Mouse (Mus musculus) neural tube, embryonic 11.5 days (tissue): ENCODE data around the gene Akap8l. TPM values are rescaled to one million over a fixed set of nuclear protein-coding genes. Genes with fewer than 3 reads are reported as not detected.

Source experiments
- ATAC-seq: fragments of 200-750 bp; cut with Nextera tagmentation; 2 replicates; pipeline ENCODE4 v1.8.0; 2017; ENCODE audit warnings: moderate number of reproducible peaks, mild to moderate bottlenecking, moderate TSS enrichment, moderate library complexity; ENCODE audit not compliant: insufficient read depth, low FRiP score, low TSS enrichment
- DNase-seq: peaks from one replicate; pipeline ENCODE4 v3.0.0-alpha.2; 2015; ENCODE audit warnings: low spot score
- H3K27ac ChIP-seq: fragments of 300-500 bp; sonication (generic); 2 replicates; pipeline ENCODE4 v1.5.1; 2014; ENCODE audit warnings: low read depth, mild to moderate bottlenecking, low read length
- H3K27me3 ChIP-seq: fragments of 300-500 bp; sonication (generic); 2 replicates; pipeline ENCODE4 v1.6.1; 2014; ENCODE audit warnings: mild to moderate bottlenecking, low read length, mixed read lengths; ENCODE audit not compliant: control insufficient read depth, insufficient read depth
- H3K36me3 ChIP-seq: fragments of 300-500 bp; sonication (generic); 2 replicates; pipeline ENCODE4 v1.6.1; 2014; ENCODE audit warnings: mild to moderate bottlenecking, low read length, moderate library complexity, mixed read lengths; ENCODE audit not compliant: control insufficient read depth, insufficient read depth
- H3K4me1 ChIP-seq: fragments of 300-500 bp; sonication (generic); 2 replicates; pipeline ENCODE4 v1.6.1; 2014; ENCODE audit warnings: low read length, mixed read lengths; ENCODE audit not compliant: control insufficient read depth, insufficient read depth
- H3K4me2 ChIP-seq: fragments of 300-500 bp; sonication (generic); 2 replicates; pipeline ENCODE4 v1.6.1; 2014; ENCODE audit warnings: low read depth, mild to moderate bottlenecking, moderate library complexity
- H3K4me3 ChIP-seq: fragments of 300-500 bp; sonication (generic); 2 replicates; pipeline ENCODE4 v1.5.1; 2014; ENCODE audit warnings: low read depth, low read length
- H3K9ac ChIP-seq: fragments of 300-500 bp; sonication (generic); 2 replicates; pipeline ENCODE4 v1.6.1; 2014; ENCODE audit warnings: mild to moderate bottlenecking, low read length
- H3K9me3 ChIP-seq: fragments of 300-500 bp; sonication (generic); 2 replicates; pipeline ENCODE4 v1.6.1; 2016; ENCODE audit warnings: low read length; ENCODE audit not compliant: control insufficient read depth
- WGBS: fragments of 180-500 bp; shearing (Covaris S2); extraction: QIAGEN DNeasy Blood & Tissue Kit; methylation state at CpG from one replicate; pipeline ENCODE4 v1.1.7; 2014; 5-methylcytosine and 5-hydroxymethylcytosine counted together
- polyA plus RNA-seq: library from polyadenylated mRNA; unstranded; fragments of >200 nt; fragmentation: Nextera tagmentation; extraction: Ambion mirVana; gene quantifications from 2 replicates; pipeline ENCODE4 v1.2.1, GENCODE M21; 2014

Gene Akap8l
- polyA plus RNA-seq, 1 experiment from 2014 or later = 73.2 TPM

DNA sequence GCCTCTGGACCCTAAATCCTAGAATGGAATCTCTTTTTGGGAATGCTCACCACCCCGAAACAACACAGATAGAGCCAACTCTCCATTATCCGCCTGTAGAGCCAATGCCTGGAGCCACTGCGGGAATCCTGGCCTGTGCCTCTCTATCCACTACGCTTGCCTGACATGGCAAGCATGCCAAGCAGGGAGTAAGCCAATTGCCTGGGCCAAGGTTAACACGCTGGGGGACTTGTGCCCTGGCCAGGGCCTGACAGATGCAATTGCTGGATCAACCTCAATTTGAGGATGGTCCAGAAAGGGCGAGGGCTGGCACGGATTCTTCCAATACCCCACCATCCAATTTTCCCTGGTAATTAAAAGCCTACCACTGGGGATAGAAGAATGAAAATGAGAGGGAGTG, 32.2 kb upstream of the Akap8l start:
- Histone ChIP-seq H3K36me3 (no peaks in the 10 kb centered on the region), H3K4me3 (no peak overlapping the region), H3K27ac (no peak overlapping the region), H3K27me3 (no peaks in the 10 kb centered on the region), H3K9ac (no peak overlapping the region), H3K9me3 (no peaks in the 10 kb centered on the region), H3K4me2 (no peak overlapping the region), H3K4me1 (no peaks in the 10 kb centered on the region)
- ATAC-seq (no peak), DNase-seq (no peak)
- 93% methylated on average over 7 of the region's 7 CpGs for WGBS

DNA sequence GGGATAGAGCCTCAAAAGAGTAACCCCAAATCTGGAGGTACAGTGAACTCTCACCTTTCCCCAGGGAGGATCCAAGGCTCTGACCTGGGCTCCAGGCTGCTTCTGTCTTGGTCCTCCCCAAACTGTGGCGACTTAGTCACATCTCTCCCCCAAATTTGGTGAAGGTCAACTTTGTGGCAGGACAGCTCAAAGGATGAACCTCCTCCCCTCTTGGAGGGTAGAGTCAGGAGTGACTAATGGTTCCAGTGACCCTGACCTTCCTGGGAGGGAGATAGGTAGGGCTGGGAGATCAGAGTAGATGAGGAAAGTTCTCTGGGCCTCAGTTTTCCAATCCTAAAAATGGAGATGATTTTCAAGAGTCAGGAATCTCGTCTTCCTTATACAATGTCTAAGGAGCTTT, 28.4 kb upstream of the Akap8l start:
- Histone ChIP-seq H3K4me2 (no peak overlapping the region), H3K4me1 (no peaks in the 10 kb centered on the region), H3K27ac (no peak overlapping the region), H3K9me3 (no peaks in the 10 kb centered on the region), H3K4me3 (no peak overlapping the region), H3K36me3 (0 out of 2 replicates have a peak, but pooled peaks cover 3% of the 10 kb centered on the region), H3K27me3 (no peaks in the 10 kb centered on the region), H3K9ac (no peak overlapping the region)
- 79% methylated on average over 2 of the region's 2 CpGs for WGBS
- DNase-seq (no peak), ATAC-seq (no peak)

DNA sequence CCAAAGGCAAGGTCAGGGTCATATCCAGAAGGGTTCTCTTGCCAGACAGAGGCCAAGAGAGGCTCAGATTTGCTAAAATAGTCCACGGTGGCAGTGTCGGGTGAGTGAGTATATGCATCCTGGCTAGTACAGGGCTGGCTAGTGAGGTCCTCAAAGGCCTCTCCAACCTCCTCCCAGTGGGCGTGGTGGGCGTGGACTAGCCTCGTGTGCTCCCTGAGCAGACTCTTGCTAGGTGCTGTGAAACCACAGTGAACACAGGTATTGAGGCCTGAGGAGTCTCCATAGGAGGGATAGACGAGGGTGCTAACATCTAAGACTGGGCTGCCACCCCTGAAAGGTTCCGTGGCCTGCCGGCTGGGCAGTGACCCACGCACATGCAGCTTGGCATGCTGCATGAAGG, 26.7 kb upstream of the Akap8l start:
- H3K36me3 ChIP-seq = 0 out of 2 replicates have a peak, but pooled peaks cover 3% of the 10 kb centered on the region
- H3K4me2 ChIP-seq = no peak overlapping the region
- H3K27ac ChIP-seq = no peak overlapping the region
- H3K9ac ChIP-seq = no peak overlapping the region
- 84% methylated on average over 9 of the region's 9 CpGs for WGBS
- ATAC-seq (no peak), DNase-seq (no peak)
- no peak overlapping the region for H3K4me3 ChIP-seq
- H3K4me1 ChIP-seq = no peaks in the 10 kb centered on the region
- no peaks in the 10 kb centered on the region for H3K27me3 ChIP-seq
- H3K9me3 ChIP-seq = no peaks in the 10 kb centered on the region

DNA sequence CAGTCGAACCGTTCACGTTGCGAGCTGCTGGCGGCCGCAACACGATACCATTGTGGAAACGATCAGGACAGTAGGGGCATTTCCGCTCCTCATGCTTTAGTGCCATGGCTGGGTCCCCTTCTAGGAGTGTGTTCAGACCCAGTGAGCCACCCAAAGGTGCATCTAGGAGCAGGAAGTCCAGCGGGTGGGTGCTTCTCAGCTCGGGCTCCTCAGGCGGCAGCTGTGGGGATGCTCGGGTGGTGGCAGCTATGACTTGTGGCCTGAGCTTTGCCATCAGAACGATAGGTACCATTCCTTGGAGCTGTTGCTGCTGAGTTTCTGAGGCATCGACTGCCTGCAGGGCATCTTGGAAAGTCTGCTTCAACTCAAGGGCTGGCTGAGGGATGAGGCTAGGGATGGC, 26.1 kb upstream of the Akap8l start:
- no peaks in the 10 kb centered on the region for H3K4me1 ChIP-seq
- H3K27me3 ChIP-seq = no peaks in the 10 kb centered on the region
- no peak overlapping the region for H3K27ac ChIP-seq
- WGBS = 90% methylated on average over 15 of the region's 15 CpGs
- no peak overlapping the region for H3K9ac ChIP-seq
- no peak for DNase-seq
- H3K9me3 ChIP-seq = no peaks in the 10 kb centered on the region
- no peak for ATAC-seq
- no peak overlapping the region for H3K4me2 ChIP-seq
- H3K4me3 ChIP-seq = no peak overlapping the region
- H3K36me3 ChIP-seq = 0 out of 2 replicates have a peak, but pooled peaks cover 3% of the 10 kb centered on the region

DNA sequence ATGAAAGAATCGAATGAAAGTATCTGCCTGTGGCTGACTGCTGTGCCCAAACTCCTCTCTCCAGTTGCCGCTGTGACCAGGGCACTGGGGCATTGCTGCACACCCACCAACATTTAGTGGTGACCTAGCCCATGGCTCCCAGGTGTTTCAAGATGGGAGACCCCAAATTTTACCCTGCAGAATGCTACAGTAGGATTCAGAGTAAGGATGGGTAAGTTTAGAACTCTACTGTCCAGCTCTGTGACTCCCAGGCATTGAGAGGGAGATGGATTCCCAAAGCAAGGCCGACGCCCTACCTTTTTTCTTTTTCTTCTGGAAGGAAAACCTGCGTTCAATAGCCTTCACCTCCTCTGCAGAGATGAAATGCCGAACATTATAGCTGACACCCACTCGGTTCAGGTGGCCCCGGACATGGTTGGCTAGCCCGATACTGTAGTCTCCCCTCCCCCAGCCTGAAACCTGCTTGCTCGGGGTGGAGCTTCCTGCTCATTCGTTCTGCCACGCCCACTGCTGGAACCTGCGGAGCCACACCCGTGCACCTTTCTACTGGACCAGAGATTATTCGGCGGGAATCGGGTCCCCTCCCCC, 18.7 kb upstream of the Akap8l start:
- Histone ChIP-seq H3K9ac (no peak overlapping the region), H3K27me3 (no peaks in the 10 kb centered on the region), H3K27ac (no peak overlapping the region), H3K4me3 (0 out of 2 replicates have a peak overlapping the region, but pooled peaks have one; percentile 3), H3K9me3 (no peaks in the 10 kb centered on the region), H3K36me3 (no peaks in the 10 kb centered on the region), H3K4me2 (peak overlapping the region; percentile 30), H3K4me1 (0 out of 2 replicates have a peak, but pooled peaks cover 2% of the 10 kb centered on the region)
- DNase-seq (no peak), ATAC-seq (no peak)
- WGBS = 15% methylated on average over 10 of the region's 17 CpGs

DNA sequence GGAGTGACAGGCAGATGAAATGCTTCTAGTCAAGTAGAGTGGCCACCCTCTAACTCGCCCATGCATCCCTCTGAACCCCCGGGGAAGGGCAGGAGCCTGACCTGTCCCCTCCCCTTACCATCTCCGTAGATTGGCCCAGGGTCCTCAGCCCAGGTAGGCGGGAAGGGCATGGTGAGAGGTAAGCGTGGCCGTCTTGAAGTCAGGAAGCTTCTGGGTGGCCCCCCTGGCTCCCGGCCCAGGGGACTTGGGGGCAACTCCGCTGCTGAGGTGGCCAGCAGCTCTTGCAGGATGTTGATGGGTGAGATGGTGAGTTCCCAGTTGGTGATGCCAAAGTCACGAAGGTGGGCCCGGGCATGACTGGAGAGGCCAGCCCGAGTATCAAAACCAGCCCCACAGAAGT, 17.3 kb upstream of the Akap8l start:
- Histone ChIP-seq H3K27ac (no peak overlapping the region), H3K4me1 (peaks cover 8% of the 10 kb centered on the region), H3K27me3 (no peaks in the 10 kb centered on the region), H3K36me3 (no peaks in the 10 kb centered on the region), H3K9me3 (no peaks in the 10 kb centered on the region), H3K9ac (no peak overlapping the region), H3K4me3 (no peak overlapping the region), H3K4me2 (no peak overlapping the region)
- ATAC-seq (no peak), DNase-seq (no peak)
- 93% methylated on average over 11 of the region's 11 CpGs for WGBS

DNA sequence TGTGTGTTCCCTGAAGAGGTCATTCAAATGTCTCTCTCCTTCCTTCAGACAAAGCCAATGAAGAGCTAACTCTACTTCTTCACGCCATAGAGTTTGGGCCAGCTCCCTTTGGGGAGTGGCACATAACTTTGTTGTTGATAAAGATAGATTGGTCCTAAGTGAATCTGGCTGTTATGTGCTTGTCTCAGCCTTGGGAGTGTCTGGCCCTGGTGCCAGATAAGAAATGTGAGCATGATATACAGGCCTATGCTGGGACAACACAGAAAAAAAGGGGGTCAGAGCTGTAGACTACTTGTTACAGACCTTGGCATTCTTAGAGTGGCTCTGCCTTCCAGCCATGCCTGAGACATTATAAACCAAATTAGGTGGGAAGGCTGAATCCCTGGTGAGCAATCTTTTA, 14.9 kb upstream of the Akap8l start:
- Histone ChIP-seq H3K27me3 (no peaks in the 10 kb centered on the region), H3K4me1 (peaks cover 11% of the 10 kb centered on the region), H3K27ac (no peak overlapping the region), H3K4me3 (no peak overlapping the region), H3K4me2 (no peak overlapping the region), H3K9ac (no peak overlapping the region; the same call in 1 of the 2 replicates), H3K36me3 (peaks cover 3% of the 10 kb centered on the region), H3K9me3 (no peaks in the 10 kb centered on the region)
- DNase-seq (no peak), ATAC-seq (no peak)
- whole genome bisulfite sequencing = 81% methylated on average over 1 of the region's 1 CpGs

DNA sequence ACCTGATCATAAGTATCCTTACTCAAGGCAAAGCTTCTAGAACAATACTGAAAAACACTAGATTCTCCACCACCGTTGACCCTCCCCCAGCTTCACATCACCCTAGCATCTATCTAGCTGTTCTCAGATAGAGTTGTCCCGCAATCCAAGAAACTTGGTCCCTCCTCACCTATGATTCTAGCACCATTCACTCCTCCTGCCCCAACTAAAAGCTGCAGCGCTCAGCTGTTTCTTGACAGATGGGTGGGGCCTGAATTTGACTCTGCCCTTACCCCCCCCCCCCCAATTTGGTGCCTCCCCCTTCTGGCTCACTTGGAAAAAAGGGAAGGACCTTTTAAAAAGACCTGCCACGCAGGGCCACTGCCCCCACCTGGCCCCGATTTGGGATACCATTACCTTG, 14.4 kb upstream of the Akap8l start:
- peaks cover 5% of the 10 kb centered on the region for H3K36me3 ChIP-seq
- peak; percentile 33 for ATAC-seq
- peaks cover 11% of the 10 kb centered on the region for H3K4me1 ChIP-seq
- 61% methylated on average over 5 of the region's 5 CpGs for WGBS
- peak overlapping the region; percentile 47 for H3K4me2 ChIP-seq
- H3K9ac ChIP-seq = no peak overlapping the region; the same call in none of the 2 replicates
- no peaks in the 10 kb centered on the region for H3K27me3 ChIP-seq
- no peak overlapping the region for H3K27ac ChIP-seq
- peak overlapping the region; percentile 93 for H3K4me3 ChIP-seq
- H3K9me3 ChIP-seq = no peaks in the 10 kb centered on the region
- DNase-seq = no peak

DNA sequence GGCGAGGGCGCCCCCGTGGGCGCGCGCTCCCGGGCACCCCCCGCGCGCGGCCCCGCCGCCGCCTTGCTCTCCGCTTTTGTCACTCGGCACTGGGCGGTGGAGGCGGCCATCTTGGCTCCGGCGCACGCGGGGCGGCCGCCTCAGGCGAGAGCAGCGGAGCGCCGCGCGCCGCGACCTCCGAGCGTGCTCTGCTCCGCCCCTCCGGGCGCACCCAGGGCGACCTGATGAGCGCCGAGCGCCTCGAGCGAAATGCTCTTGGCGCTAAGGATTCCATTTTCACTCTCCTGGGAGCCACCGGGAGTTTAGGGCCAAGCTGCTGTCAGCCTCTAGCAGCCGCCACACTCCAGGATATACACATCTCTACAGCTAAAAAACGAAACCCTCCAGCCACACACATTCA, 13.9 kb upstream of the Akap8l start:
- Histone ChIP-seq H3K9me3 (no peaks in the 10 kb centered on the region), H3K27me3 (no peaks in the 10 kb centered on the region), H3K4me1 (peaks cover 11% of the 10 kb centered on the region), H3K4me3 (peak overlapping the region; percentile 93), H3K27ac (peak overlapping the region; percentile 40; the same call in 1 of the 2 replicates), H3K36me3 (peaks cover 5% of the 10 kb centered on the region), H3K4me2 (peak overlapping the region; percentile 47), H3K9ac (peak overlapping the region; percentile 95)
- WGBS = under 1% methylated on average over 37 of the region's 47 CpGs
- peak; percentile 92 for ATAC-seq
- peak; percentile 94 for DNase-seq
